Mouse (Mus musculus) monocyte, adult 5-6 weeks (primary cell): Measurements from ENCODE around the gene Pim3. TPM values are rescaled to one million over a fixed set of nuclear protein-coding genes. Genes with fewer than 3 reads are reported as not detected.
"Not testable (repeated sequence)": the region's sequence is repeated elsewhere in the genome, so short reads cannot be mapped to it uniquely, and the experiment has no call there.

Experiments used
- ATAC-seq: fragments of 153-309, 156-312 bp; replicated peaks from 2 replicates; pipeline ENCODE4 v1.8.0; 2017; ENCODE audit warnings: mild to moderate bottlenecking; ENCODE audit not compliant: low TSS enrichment, insufficient number of reproducible peaks, severe bottlenecking, poor library complexity, low FRiP score
- total RNA-seq: library from RNA; stranded (forward); fragments of 200-1000, 200-491, 200-594 nt; gene quantifications from 3 replicates; pipeline ENCODE4 v1.2.3, GENCODE M21; 2017

Pim3 gene
- total RNA-seq, result 31.1 to 42.4 TPM (median 34.9 TPM) in 3 replicates

DNA sequence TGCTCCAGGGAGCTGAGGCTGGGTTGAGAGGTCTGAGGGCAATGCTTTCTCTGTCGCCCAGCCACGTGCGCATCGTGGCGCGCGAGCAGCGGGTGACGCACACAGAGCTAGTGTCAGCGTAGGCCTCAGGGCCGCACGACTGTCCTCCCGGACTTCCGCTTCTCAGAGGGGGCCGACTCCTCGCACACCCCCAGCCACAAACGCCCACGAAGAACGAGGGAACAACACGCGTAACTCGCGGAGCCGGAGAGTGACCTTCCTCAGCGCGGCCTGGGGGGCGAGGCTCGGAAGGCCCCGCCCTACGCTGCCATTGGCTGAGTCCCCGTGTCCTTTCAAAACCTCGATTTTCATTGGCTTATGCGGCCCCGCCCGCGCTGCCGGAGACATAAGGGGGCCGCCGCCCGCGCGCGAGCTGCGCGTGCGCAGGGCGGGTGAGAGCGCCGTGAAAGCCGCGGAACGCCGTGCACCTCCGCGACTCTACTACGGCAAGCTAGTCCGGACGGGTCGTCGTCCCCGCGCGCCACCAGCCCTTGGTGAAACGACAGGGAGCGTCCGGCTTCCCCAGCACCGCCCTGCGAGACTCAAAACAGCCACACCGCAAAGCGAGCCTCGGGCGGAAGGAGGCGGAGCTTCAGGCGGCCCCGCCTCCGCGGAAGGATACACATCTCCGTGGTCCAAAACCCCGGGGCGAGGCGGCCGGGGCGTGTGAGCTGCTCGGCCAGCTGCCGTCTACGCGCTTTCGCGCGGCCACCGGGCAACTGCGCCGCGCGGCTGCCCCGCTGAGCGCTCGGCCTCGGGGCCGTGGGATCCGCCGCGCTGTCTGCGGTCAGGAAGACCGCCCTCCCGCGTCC, at the start of gene Pim3:
Gene Pim3, plus strand, starts transcription at position 415 of the 851 bp plus-strand sequence.
- ATAC-seq, result peak; percentile 84

DNA sequence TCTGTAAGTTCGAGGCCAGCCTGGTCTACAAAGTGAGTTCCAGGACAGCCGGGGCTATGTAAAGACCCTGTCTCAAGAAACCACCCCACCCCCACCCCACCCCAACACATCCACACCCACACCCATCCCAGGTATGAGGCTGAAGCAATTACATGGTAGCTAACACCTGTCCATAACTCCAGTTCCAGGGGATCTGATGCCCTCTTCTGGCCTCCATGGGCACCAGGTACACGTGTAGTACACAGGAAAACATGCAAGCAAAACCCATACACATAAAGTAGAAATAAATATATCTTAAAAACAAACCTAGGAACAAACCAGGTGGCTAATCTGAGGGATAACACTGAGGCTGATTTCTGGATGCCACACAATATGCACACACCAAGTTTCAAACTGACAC, 48.7 kb upstream of the Pim3 start:
- ATAC-seq, result no peak

DNA sequence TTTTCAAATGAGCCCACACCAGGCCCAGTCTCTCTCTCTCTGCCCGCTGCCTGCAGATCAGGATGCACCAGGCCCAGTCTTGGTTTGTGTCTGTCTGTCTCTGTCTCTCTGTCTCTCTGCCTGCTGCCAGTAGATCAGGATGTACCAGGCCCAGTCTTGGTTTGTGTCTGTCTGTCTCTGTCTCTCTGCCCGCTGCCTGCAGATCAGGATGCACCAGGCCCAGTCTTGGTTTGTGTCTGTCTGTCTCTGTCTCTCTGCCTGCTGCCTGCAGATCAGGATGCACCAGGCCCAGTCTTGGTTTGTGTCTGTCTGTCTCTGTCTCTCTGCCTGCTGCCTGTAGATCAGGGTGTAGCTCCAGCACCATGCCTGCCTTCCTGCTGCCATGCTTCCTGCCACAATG, 48.1 kb upstream of the Pim3 start:
- not testable (repeated sequence) for ATAC-seq

DNA sequence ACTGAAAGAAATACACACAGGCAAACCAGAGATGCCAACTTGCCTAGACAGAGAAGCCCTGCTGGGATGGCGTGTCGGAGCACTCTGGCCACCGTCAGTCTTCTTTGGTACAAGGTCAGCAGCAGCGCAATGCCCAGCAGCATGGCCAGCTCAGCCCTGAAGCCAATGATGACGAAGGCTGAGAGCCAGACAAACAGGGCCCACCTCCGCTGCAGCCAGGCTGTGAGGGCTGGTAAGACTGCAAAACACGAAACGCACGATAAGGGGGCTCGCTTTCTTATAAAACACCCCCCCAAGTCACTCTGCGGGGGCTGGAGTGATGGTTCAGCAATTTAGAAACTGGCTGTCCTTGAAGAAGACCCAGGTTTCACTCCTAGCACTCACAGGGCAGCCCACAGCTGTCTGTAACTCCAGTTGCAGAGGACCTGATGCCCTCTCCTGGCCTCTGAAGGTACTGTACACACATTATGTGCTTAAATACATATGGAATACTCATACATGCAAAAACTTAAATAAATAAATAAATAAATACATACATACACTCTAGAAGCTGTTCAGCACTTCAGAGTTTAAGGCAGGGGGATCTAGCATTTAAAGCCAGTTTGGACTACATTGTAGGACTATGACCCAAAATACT, 47.5 kb upstream of the Pim3 start:
- no peak for ATAC-seq

DNA sequence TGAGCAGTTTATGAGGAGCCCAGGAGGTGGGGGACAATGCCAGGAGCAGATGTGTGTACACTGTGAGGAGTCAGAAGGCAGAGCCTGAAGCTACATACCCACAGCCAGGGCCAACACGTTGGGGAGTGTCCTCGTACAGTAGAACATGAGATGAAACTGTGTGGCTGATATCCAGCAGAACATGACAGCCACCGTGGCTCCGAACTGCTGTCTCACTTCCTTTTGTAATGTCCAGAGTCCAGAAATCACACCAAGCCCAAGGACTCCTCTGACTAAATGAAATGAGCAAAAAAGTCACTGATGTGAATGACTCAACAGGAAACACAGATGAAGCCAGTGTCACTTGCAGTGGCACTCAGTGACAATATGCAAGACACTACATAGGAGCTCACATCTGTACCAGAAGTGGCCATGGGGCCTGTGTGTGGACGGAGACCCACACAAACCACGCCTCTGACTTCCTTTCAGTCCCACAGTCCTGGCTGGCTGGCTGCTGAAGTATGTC, 46.7 kb upstream of the Pim3 start:
- no peak for ATAC-seq

DNA sequence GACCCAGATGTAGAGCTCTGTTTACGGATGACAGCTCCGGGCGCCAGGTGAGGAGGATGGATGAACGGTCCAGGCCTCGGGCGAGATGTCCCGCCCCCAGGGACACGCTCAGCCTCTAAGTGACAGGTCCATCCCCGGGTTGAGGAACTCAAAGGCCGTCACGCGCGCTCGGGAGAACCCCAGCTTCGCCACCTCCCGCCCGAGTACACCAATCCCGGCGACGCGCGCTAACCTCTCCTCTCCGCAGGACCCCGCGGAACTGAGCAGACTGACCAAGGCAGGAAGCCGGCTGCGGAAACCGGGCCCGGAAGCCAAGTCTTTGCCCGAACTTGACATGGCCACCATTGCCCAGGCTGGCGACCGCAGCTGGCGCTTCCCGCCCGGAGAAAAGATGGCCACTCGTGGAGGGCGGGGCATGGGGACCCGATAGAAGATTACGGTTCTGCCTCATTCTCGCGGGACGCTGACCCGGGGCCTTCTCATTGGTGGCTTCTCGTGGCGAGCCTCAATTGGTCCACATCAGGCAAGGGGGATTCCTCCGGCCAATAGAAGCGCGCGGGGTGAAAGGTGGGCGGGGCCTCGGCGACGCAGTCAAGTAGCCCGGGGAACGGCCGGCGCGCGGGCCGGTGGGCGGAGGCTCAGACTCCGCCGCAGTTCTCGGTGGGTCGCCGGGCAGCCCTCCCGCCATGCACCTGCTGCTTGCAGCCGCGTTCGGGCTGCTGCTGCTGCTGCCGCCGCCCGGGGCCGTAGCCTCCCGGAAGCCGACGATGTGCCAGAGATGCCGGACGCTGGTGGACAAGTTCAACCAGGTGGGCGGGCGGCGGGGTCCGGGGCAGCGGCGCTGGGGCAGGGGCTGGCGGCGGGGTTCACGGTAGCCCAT, 42.7 kb upstream of the Pim3 start, which contains the start of the genes Alg12 and Creld2:
Gene Alg12, minus strand, starts transcription at position 293 of the 880 bp plus-strand sequence.
Gene Creld2, plus strand, starts transcription at position 621 of the 880 bp plus-strand sequence.
- ATAC-seq, result peak; percentile 96

DNA sequence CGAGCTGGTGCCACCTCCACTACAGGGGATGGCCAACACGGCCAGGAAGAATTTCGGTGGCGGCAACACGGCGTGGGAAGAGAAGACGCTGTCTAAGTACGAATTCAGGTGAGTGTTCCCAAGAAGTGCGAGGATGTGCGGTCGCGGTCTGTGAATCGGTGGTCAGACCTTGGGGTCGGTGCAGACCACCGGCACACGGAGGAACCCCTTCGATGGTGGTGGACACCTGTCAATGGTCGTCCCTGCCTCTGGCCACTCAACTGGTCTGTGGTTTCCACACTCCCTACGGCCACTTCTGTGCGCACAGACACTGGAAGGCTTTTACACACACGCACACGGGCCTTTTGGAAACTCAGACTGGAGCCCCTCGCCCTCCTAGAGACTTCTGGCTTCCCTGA, 42.1 kb upstream of the Pim3 start:
- ATAC-seq, result no peak

DNA sequence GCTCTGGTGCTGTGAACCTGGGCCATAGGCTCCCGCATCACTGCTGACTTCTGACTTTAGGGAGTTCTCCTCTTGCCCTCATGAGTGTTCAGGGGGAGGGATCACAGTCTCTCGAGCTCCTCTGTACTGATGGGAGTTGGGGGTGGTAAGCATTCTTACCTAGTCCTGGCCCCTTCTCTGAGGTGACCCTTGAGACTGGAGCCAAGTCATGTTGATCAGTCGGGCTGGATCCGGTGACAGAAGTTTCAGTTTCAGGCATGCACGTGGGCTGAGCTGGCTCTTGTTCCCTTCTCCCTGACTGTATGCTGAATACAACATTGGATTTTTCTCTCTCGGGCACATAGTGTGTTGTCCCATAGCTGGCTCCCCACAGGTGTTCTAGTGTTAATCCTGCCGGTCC, 40.6 kb upstream of the Pim3 start:
- ATAC-seq, result no peak

DNA sequence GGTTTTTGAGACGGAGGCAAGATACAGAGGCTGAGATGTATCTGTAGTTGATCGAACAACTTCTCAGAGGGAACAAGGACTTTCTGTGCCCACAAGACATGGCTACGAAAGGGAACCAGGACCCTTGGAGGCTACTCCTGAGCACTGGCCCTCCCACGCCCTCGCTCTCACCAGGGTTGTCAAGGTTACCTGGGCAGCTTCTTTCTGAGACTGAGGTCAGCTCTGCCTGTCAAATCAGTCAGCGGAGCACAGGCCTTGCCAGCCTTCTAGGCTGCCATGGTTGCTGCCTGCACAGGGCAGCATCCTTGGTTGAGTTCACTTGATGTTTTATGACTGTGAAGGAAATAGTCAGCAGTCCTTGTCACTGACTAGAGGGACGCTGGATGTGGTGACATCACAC, 39.5 kb upstream of the Pim3 start:
- no peak for ATAC-seq

DNA sequence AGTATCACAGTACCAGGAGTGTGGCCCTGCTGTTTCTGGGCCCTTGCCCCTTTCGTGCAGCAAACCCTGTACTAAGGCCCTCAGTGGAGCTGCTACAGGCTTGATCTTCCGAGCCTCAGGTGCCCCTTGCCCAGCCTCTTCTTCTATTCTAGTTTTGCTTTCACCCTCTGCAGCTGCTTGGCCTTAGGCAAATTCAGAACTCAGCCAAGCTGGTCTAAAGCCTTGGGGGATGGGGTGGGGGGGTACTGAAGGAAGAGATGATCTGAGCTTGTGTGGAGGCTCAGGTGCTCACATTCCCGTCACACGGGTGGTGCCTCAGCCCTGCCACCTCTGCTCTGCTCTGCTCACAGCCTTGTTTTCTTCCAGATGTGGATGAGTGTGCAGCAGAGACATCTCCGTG, 38.6 kb upstream of the Pim3 start:
- ATAC-seq, result no peak

DNA sequence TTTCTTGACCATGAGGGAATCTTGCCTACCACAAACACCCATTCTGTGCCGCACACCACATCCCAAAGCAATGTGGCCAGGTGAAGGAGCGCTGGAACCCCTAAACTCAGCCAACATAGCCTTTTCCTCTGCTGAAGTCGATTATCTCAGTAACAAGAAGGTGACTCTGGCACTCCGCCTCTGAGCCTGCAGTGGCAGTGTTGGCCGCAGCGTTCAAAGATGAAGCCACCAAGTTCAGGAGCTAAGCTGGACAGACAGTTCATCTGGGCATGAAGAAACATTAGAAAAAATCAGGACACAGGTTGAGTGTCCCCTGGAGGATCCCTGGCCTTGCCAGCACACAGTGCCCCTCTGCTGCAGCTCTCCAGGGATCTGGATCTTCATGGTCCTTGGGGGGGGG, 34.5 kb upstream of the Pim3 start:
- ATAC-seq, result no peak

DNA sequence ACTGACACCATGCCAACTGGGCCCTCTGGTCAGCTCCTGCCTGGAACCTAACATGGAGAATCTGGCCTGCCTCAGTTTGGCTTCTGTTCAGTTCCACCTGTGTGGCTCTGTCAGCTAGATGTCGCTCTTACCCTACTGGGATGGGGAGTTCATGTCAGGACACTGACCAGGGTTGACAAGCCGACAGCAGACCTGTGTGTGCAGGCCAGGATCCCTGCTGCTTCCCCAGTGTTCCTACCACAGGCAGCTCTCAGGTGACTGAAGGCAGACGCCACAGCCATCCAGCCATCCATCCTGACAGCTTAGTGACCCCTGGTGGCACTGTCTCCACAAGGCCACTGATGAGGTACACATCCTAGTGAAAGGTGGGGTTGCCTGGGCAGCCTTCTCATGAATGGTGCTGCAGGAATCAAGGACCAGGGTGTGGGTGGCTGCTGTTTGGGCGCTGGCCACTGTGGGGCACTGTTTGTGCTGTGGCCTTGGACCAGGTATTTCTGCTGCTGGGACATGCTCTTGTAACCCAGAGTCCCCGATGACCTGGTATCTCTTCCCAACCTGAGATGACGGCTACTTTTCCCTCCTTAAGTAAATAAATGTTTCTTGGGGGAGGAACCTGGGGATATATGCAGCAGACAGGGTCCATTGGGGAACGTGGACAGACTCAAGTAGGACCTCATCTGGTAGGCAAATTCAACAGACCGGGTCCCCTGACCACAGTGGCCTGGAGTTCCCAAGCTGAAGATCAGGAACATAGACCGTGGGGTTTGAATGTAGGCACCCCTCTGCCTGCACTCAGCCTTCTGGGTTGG, 33.8 kb upstream of the Pim3 start:
- ATAC-seq, result peak; percentile 27; the same call in 1 of the 2 replicates

DNA sequence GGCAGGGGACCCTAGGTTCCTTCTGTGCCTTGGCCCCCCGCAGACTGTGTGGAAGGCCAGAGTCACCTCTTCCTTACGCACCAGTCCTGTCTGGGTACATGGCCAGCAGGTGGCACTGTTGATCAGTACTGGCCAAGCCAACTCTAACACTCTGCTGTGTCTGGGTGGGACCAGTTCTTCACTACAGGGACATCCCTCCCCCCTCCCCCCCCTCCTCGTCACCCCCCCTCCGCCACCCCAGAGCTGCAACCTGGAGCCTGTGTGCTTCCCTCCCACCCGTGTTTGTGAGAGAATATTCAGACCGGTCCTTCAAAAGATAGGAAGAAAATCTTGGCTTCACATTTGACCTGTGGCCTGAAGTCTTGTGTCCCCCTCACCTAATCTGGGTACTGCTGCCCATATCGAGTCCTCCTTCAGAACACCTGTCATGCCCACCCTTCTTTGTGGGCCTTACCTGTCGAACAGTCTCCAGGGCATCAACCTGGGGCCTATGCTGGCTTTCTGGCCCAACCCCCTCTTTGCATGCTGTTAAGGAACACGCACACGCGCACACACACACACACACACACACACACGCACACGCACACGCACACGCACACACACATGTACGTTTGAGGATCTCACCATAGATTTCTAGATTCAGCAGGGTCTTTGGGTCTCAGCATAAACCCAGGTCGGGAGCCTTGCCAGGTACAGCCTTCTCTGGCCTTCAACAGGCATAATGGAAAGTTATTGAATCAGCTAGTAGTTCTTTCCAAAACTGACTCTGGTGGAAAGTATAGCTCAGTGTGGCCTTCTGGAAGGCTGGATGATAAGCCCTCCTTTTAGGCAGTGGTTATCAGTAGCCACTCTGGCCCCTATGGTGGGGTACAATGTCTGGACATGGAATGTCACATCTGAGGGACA, 32.9 kb upstream of the Pim3 start:
- ATAC-seq, result peak; percentile 79

DNA sequence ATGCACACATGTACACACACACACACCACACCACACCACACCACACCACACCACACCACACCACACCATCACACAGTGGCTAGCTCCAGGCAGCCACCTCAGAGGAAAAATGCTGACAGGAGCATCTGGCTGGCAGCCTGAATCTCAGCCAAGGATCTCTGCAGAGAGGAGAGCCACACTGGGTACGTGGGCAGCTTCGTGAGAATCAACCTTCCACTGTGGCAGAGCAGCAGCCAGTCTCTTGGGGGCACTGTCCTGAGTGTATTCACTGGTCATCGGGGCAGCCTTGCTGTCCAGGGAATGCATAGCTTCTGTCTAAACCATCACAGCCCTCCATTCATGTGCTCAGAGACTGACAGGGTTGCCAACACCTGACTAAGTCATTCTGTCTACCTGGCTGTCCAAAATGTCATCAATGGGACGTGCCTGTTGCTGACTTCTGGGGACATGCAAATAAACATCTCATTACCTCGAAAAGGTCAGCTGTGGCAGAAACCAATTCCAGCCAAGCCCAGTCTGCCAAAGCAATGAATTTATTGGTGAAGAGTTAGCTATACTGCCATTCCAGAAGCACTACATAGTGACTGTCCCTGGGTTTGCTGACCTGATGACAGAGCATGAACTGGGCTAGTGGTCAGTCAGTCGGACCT, 32.1 kb upstream of the Pim3 start:
- no peak for ATAC-seq

DNA sequence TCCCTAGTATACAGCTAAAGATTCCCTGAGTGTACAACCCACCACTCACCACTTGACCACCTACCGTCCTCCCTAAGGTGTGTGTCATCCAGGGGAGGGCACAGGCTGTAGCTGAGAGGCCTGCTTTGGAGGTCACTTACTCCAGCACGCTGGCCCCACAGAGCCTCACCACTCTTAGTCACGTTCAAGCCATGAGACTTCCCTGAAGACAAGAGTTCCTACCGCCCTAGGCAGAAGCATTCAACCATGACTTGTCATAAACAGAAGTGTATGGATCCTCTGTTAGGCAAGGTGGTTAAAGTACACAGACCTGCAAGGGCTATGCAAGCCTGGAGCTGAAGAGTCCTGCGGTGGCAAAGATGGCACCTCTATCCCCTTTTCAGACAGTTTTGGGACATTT, 31.3 kb upstream of the Pim3 start:
- ATAC-seq, result no peak

DNA sequence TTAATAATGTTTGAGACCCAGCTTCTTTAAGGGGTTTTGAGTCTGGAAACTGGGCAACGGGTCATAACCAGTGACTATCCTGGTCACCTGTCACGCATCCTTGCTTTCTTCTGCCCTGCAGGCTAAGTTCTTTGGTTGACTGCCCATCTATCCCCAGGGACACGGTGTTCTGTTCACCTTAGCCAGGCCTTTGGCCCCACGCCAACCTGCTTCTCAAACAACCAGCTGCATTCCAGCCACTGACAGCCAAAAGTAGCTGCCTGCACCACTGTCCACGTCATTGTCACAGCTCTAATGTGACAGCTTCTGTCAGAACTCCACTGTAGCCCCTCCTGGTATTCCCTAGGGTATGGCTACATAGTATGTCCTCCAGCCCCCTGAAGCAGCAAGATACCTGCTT, 30.5 kb upstream of the Pim3 start:
- no peak for ATAC-seq

DNA sequence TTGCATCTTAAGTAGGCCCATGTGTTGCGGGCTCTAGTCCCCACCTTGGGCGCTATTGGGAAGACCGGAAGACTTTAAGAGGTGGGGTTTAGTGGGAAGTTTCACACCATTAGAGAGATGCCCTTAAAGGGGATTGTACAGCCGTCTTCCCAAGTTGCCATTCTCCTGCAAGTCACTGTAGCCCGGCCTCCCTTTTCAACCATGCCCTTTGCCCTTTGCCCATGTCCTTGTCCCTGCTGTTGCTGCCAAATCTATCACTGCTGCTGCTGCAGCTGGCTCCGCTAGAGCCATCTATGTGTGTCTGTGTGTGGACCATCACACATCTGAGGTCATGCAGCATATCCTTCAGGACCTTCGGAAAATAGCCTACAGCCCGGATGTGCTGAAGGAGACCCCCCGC, 29.4 kb upstream of the Pim3 start:
- ATAC-seq, result no peak
